Mouse (Mus musculus) urinary bladder, postnatal 14 days (tissue): ENCODE measurements around the gene Izumo4.
A peak's percentile ranks its signal among the peaks of the same experiment; 100 is the strongest.

Experiments used
- DNase-seq: peaks from one replicate; pipeline ENCODE4 v3.0.0; 2021; ENCODE audit warnings: low spot score

Izumo4 gene

GRCm38 (mm10) chr10:80669737-80670485 lies 32.1 kb upstream of the Izumo4 start:
- peak; percentile 83 for DNase-seq

- DNase-seq: no peak
Measured at GRCm38 (mm10) chr10:80670531-80670930, 31.5 kb upstream of the Izumo4 start.

GRCm38 (mm10) chr10:80671251-80671650 lies 30.7 kb upstream of the Izumo4 start:
- DNase-seq: no peak

GRCm38 (mm10) chr10:80671936-80672690 lies 29.9 kb upstream of the Izumo4 start:
- no peak for DNase-seq

- no peak for DNase-seq
Measured at GRCm38 (mm10) chr10:80673690-80674089, 28.3 kb upstream of the Izumo4 start.

- peak; percentile 63 for DNase-seq
Measured at GRCm38 (mm10) chr10:80674161-80674711, 27.7 kb upstream of the Izumo4 start.

GRCm38 (mm10) chr10:80674851-80675404 lies 27.1 kb upstream of the Izumo4 start:
- no peak for DNase-seq

- DNase-seq: no peak
Measured at GRCm38 (mm10) chr10:80675405-80676197, 26.4 kb upstream of the Izumo4 start.

- DNase-seq: peak; percentile 100
Measured at GRCm38 (mm10) chr10:80676198-80676928, 25.6 kb upstream of the Izumo4 start.

GRCm38 (mm10) chr10:80677128-80677875 lies 24.7 kb upstream of the Izumo4 start:
- DNase-seq: no peak

GRCm38 (mm10) chr10:80677942-80678436 lies 24.0 kb upstream of the Izumo4 start, which contains the start of gene Mknk2:
TSS of gene Mknk2 (minus strand) at chr10:80678112.
- peak; percentile 98 for DNase-seq

- no peak for DNase-seq
Measured at GRCm38 (mm10) chr10:80678601-80679377, 23.2 kb upstream of the Izumo4 start.

GRCm38 (mm10) chr10:80679556-80680259 lies 22.3 kb upstream of the Izumo4 start:
- no peak for DNase-seq

GRCm38 (mm10) chr10:80680260-80680696 lies 21.7 kb upstream of the Izumo4 start:
- DNase-seq: no peak

- DNase-seq: no peak
Measured at GRCm38 (mm10) chr10:80682003-80682402, 20.0 kb upstream of the Izumo4 start.

GRCm38 (mm10) chr10:80683647-80684046 lies 18.3 kb upstream of the Izumo4 start:
- DNase-seq: no peak

GRCm38 (mm10) chr10:80684214-80684613 lies 17.8 kb upstream of the Izumo4 start:
- peak; percentile 79 for DNase-seq

GRCm38 (mm10) chr10:80684984-80685383 lies 17.0 kb upstream of the Izumo4 start:
- no peak for DNase-seq

GRCm38 (mm10) chr10:80686617-80687016 lies 15.4 kb upstream of the Izumo4 start:
- no peak for DNase-seq
